Mouse (Mus musculus): ENCODE results near the gene Tcf25. TPM values are rescaled to one million over a fixed set of nuclear protein-coding genes. Genes with fewer than 3 reads are reported as not detected.
"Not testable (repeated sequence)": the region's sequence is repeated elsewhere in the genome, so short reads cannot be mapped to it uniquely, and the experiment has no call there.

Tcf25 gene
- polyA plus RNA-seq, 1 experiment from 2014 or later, result 63.6 TPM

DNA sequence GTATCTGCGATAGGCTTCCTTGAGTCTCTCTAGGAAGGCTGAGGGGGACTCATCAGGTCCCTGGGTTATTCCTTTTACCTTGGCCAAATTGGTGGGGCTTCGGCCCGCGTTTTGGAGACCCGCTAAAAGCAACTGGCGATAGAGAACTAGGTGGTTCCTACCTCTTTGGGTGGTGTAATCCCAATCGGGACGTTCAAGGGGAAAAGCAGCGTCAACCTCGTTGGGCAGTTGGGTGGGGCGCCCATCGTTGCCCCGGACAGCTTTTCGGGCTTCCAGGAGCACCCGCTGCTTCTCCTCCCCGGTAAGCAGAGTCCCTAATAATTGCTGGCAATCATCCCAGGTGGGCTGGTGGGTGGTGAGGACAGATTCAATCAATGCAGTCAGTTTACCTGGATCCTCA lies 58.8 kb downstream of the Tcf25 start:
- H3K9ac ChIP-seq, result no peak overlapping the region
- 86% methylated on average over 16 of the region's 16 CpGs for whole genome bisulfite sequencing (ENCODE audit: insufficient replicate concordance)

DNA sequence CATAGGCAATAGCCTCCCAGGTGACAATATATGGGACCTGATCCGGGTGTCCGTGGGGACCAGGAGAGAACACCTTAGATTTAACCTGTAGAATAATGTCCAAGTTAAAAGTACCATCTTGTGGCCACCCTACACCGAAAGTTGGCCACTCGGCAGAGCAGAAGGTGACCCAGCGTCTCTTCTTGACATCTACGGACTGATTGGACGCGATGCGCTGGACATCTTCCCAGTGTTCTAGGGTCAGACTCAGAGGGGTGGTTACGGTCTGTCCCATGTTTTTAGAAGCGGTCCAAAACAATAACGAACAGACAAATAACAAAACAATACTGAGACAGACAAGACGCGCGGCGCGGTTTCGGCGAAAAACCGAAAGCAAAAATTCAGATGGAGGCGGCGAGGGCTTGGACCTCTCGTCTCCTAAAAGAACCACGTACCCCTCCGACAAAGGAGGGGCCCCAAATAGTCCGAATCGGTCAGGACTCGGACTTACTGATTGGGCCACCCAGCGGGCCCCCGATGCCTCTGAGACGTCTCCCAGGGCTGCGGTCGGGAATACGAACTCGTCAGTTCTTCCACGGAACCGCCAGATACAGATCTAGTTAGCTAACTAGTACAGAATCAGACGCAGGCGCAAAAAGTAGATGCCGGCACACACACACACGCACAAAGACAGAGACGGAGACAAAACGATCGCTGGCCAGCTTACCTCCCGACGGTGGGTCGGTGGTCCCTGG lies 59.9 kb downstream of the Tcf25 start:
- H3K9ac ChIP-seq; ATAC-seq (ENCODE audit: low read depth); H3K27me3 ChIP-seq; DNase-seq; H3K4me1 ChIP-seq (replicated peaks); H3K4me3 ChIP-seq (replicated peaks); H3K27ac ChIP-seq; H3K36me3 ChIP-seq; H3K4me2 ChIP-seq: not testable (repeated sequence)
- H3K9me3 ChIP-seq (replicated peaks), result peaks cover 46% of the 10 kb centered on the region
- 92% methylated on average over 47 of the region's 47 CpGs for WGBS (ENCODE audit: insufficient replicate concordance)

More for the DNA sequence above, 58.8 kb downstream of the Tcf25 start:
- DNase-seq (no peak), ATAC-seq (ENCODE audit: low read depth) (no peak)
- Histone ChIP-seq H3K4me1 (replicated peaks) (no peaks in the 10 kb centered on the region), H3K4me2 (no peak overlapping the region), H3K27me3 (no peaks in the 10 kb centered on the region), H3K36me3 (peaks cover 8% of the 10 kb centered on the region; the same call in 1 of the 2 replicates), H3K4me3 (replicated peaks) (no peak overlapping the region), H3K27ac (no peak overlapping the region), H3K9me3 (replicated peaks) (peaks cover 56% of the 10 kb centered on the region)

DNA sequence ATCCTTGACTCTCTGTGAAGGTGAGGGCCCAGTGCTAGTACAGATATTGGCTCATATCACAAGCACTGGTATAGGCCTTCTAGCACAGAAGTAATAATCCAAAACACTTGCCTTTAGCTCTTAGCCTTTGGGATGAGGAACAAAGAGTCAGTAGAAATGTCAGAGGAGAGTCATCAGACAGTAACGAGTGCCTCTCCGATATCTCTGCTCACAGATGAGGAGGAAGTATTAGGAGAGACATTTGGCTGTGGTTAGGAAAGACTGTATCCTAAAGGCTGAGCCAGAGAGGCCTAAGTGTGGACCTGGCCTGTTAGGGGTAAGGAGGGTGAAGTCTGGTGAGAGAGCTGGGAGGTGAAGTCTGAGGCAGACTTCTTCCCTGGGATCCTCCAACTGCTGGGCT lies 68.2 kb downstream of the Tcf25 start:
- 42% methylated on average over 2 of the region's 2 CpGs for WGBS (ENCODE audit: insufficient replicate concordance)
- no peak for ATAC-seq (ENCODE audit: low read depth)

DNA sequence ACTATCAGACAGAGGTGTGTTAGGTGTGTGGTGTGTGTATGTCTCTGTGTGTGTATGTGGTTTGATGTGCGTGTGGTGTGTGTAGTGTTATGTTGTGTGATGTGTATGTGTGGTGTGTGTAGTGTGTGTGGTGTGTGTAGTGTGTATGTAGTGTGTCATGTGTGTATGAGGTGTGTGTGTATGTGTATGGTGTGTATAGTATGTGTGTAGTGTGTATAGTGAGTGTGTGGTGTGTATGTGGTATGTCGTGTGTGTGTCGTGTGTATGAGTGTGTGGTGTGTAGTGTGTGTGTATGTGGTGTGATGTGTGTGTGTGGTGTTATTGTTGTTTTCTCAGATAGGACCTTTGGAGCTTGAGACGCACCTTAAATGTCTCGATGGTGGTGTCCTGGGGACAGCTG lies 68.8 kb downstream of the Tcf25 start:
- Histone ChIP-seq H3K36me3 (no peaks in the 10 kb centered on the region), H3K9ac (0 out of 2 replicates have a peak overlapping the region, but pooled peaks have one; percentile 82), H3K4me1 (replicated peaks) (peaks cover 15% of the 10 kb centered on the region), H3K4me3 (replicated peaks) (peak overlapping the region; percentile 73), H3K27ac (no peak overlapping the region), H3K4me2 (peak overlapping the region; percentile 76), H3K9me3 (replicated peaks) (no peaks in the 10 kb centered on the region), H3K27me3 (no peaks in the 10 kb centered on the region)
- DNase-seq (no peak), ATAC-seq (ENCODE audit: low read depth) (no peak)
- 78% methylated on average over 5 of the region's 5 CpGs for WGBS (ENCODE audit: insufficient replicate concordance)

More for the DNA sequence above, 68.2 kb downstream of the Tcf25 start:
- Histone ChIP-seq H3K9me3 (replicated peaks) (no peaks in the 10 kb centered on the region), H3K36me3 (no peaks in the 10 kb centered on the region), H3K27ac (no peak overlapping the region), H3K9ac (no peak overlapping the region), H3K4me2 (no peak overlapping the region), H3K27me3 (no peaks in the 10 kb centered on the region), H3K4me3 (replicated peaks) (no peak overlapping the region), H3K4me1 (replicated peaks) (peaks cover 15% of the 10 kb centered on the region)
- no peak for DNase-seq

DNA sequence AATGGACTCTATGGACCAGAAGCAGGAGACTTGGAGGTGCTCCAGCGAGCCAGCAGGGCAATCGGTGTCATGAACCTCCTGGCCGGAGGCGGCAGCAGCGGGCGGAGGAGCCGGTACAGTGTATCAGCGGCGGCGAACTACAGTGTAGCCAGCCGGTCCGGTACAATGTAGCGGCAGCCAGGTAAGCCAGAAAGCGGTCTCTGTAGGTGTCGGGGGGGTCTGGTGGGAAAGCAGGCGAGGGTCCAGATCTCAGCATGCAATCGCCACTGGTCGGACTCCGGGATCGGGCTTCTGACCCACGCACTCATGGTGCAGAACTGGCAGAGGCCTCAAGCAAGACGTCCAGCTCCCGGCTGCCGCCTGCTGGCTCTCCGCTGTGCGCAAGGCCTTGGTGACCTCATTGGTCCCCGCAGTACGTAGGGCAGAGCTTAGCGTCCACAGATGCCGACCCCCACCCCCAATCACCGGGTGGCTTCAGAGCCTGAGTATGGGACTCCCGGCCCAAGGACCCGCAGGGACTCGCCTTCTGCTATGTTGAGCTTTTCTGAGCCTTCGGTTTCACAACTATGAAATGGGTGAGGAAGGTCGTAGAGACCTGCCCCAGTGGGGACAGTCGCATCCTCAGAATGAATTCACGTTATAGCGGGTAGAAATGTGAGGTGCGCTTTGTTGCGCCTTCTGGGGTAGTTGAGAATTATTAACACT lies 69.5 kb downstream of the Tcf25 start:
- Histone ChIP-seq H3K4me1 (replicated peaks) (peaks cover 15% of the 10 kb centered on the region), H3K36me3 (no peaks in the 10 kb centered on the region), H3K4me2 (peak overlapping the region; percentile 76), H3K4me3 (replicated peaks) (peak overlapping the region; percentile 73), H3K27me3 (no peaks in the 10 kb centered on the region), H3K9me3 (replicated peaks) (no peaks in the 10 kb centered on the region), H3K27ac (peak overlapping the region; percentile 53), H3K9ac (peak overlapping the region; percentile 82)
- WGBS (ENCODE audit: insufficient replicate concordance), result under 1% methylated on average over 41 of the region's 41 CpGs
- DNase-seq (peak; percentile 87), ATAC-seq (ENCODE audit: low read depth) (peak; percentile 91)

DNA sequence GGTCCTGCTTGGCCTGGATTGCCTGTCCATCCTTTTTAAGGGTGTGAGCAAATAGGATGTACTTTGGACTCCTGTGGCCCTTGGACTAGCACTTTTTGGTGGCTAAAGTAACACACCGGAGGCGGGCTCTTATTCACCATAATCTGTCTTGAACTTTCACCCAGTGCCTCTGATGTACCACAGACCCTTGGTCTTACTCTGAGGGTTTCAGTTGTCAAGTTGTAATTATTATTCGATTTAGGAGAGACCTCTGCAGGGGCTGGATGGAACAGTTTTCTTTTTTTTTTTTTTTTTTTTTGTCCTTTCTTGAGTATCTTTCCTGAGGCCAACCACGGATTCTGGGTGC lies 70.0 kb downstream of the Tcf25 start:
- no peaks in the 10 kb centered on the region for H3K36me3 ChIP-seq
- peak overlapping the region; percentile 53 for H3K27ac ChIP-seq
- H3K4me3 ChIP-seq (replicated peaks), result peak overlapping the region; percentile 73
- H3K4me2 ChIP-seq, result peak overlapping the region; percentile 76
- peak overlapping the region; percentile 82 for H3K9ac ChIP-seq
- no peaks in the 10 kb centered on the region for H3K27me3 ChIP-seq
- H3K9me3 ChIP-seq (replicated peaks), result no peaks in the 10 kb centered on the region
- 14% methylated on average over 4 of the region's 4 CpGs for WGBS (ENCODE audit: insufficient replicate concordance)
- DNase-seq (no peak), ATAC-seq (ENCODE audit: low read depth) (no peak; the same call in none of the 2 replicates)
- peaks cover 15% of the 10 kb centered on the region for H3K4me1 ChIP-seq (replicated peaks)

DNA sequence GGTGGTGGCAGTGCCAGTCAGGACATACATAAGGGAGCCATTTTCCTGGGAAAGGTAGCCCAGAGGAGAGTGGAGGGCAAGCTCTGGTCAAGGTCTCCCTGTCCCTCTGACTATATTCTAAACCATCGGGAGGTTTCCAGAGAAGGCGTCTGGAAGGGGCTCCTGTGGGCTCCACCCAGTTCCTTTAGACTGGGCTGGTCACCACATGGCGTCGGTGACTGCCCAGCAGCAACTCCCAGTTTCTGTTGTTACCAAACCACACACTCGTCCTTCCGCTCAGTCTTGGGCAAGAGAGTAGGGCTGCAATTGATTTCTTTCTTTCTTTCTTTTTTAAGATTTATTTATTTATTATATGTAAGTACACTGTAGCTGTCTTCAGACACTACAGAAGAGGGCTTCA lies 70.6 kb downstream of the Tcf25 start:
- peaks cover 15% of the 10 kb centered on the region for H3K4me1 ChIP-seq (replicated peaks)
- DNase-seq (no peak), ATAC-seq (ENCODE audit: low read depth) (no peak)
- H3K27ac ChIP-seq, result no peak overlapping the region
- 0 out of 2 replicates have a peak, but pooled peaks cover 2% of the 10 kb centered on the region for H3K36me3 ChIP-seq
- no peaks in the 10 kb centered on the region for H3K27me3 ChIP-seq
- peak overlapping the region; percentile 73; the same call in 1 of the 2 replicates for H3K4me3 ChIP-seq (replicated peaks)
- H3K4me2 ChIP-seq, result peak overlapping the region; percentile 76
- 49% methylated on average over 6 of the region's 6 CpGs for WGBS (ENCODE audit: insufficient replicate concordance)
- H3K9me3 ChIP-seq (replicated peaks), result no peaks in the 10 kb centered on the region
- peak overlapping the region; percentile 82; the same call in 1 of the 2 replicates for H3K9ac ChIP-seq

DNA sequence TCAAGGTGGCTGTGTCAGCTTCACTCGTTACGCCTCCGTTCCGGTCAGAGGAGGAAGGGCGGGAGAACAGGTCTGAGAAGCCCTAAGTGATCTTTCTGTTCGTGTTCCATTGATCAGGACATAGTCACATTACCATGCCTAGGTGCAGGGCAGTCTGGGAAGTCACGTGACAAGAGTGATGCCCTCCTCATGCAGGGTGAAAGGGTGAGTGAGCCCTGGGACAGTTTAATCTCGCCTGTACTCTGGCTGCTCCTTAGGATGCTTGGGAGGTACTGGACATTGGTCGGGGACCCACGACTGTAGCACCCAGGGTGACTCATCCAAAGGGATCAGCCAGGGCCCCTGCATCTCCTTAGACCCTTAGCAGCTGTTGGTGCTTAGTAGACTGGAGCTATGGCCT lies 72.4 kb downstream of the Tcf25 start:
- Histone ChIP-seq H3K9ac (no peak overlapping the region), H3K4me3 (replicated peaks) (no peak overlapping the region), H3K4me1 (replicated peaks) (peaks cover 23% of the 10 kb centered on the region), H3K4me2 (no peak overlapping the region), H3K27ac (no peak overlapping the region), H3K27me3 (no peaks in the 10 kb centered on the region), H3K36me3 (0 out of 2 replicates have a peak, but pooled peaks cover 4% of the 10 kb centered on the region), H3K9me3 (replicated peaks) (no peaks in the 10 kb centered on the region)
- DNase-seq (no peak), ATAC-seq (ENCODE audit: low read depth) (no peak)
- WGBS (ENCODE audit: insufficient replicate concordance), result 73% methylated on average over 10 of the region's 10 CpGs

DNA sequence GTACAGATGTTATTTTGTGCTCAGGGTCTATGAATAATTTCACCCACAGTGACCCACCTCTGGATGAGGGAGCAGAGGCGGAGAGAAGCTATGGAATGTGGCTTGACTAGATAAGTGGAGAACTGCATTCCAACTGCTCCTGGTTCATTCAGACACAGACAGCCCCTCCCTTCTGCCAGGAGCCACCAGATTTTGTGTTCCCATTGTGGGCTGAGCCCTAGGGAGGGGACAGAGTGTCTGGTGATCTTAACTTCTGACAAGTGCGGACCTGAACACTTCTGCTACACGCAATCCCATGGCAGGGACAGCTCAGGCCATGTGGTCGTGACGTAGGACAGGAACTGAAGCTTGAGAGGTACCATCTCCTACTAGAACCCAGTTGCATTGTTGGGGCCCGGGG lies 73.2 kb downstream of the Tcf25 start:
- whole genome bisulfite sequencing (ENCODE audit: insufficient replicate concordance), result 77% methylated on average over 6 of the region's 6 CpGs
- no peak for DNase-seq
- Histone ChIP-seq H3K4me2 (no peak overlapping the region), H3K9ac (no peak overlapping the region), H3K27me3 (no peaks in the 10 kb centered on the region), H3K27ac (no peak overlapping the region), H3K4me3 (replicated peaks) (no peak overlapping the region), H3K9me3 (replicated peaks) (no peaks in the 10 kb centered on the region), H3K36me3 (peaks cover 9% of the 10 kb centered on the region; the same call in 1 of the 2 replicates), H3K4me1 (replicated peaks) (peaks cover 31% of the 10 kb centered on the region)
- no peak for ATAC-seq (ENCODE audit: low read depth)

DNA sequence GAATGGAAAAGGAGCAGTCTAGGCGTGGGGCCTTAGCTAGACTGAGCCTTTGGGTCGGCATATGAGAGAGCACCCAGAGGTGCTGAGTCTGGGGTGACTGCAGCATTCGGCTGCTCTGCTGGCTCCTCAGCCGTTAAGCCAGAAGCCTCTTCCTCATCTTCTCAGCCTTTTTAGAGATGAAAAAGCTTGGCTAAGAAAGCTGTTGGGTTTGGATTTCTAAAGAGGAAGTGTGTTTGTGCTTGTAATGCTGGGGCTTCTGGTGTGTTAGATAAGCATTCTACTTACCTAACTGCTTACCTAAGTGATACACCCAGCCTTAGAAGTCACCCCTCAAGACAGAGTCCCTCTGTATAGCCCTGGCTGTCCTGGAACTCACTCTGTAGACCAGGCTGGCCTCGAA lies 77.2 kb downstream of the Tcf25 start:
- peaks cover 21% of the 10 kb centered on the region for H3K4me1 ChIP-seq (replicated peaks)
- H3K27me3 ChIP-seq, result no peaks in the 10 kb centered on the region
- DNase-seq, result no peak
- no peak overlapping the region for H3K9ac ChIP-seq
- H3K4me2 ChIP-seq, result no peak overlapping the region
- no peaks in the 10 kb centered on the region for H3K9me3 ChIP-seq (replicated peaks)
- 21% methylated on average over 5 of the region's 5 CpGs for WGBS (ENCODE audit: insufficient replicate concordance)
- no peak for ATAC-seq (ENCODE audit: low read depth)
- H3K27ac ChIP-seq, result peak overlapping the region; percentile 68
- peaks cover 36% of the 10 kb centered on the region for H3K36me3 ChIP-seq
- H3K4me3 ChIP-seq (replicated peaks), result no peak overlapping the region

DNA sequence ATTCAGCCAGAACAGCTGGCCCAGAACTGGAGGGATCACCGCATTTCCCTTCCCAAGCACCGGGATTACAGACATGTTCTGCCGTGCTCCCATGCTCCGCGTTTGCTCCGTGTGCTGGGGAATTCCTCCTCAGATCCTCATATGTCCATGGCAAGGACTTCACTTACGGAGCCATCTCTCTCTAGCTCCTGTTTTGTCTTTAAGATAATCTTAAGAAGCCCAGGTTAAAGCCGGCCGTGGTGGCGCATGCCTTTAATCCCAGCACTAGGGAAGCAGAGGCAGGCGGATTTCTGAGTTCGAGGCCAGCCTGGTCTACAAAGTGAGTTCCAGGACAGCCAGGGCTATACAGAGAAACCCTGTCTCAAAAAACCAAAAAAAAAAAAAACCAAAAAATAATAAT lies 78.2 kb downstream of the Tcf25 start:
- not testable (repeated sequence) for H3K27ac ChIP-seq; H3K4me2 ChIP-seq; H3K9me3 ChIP-seq (replicated peaks); H3K27me3 ChIP-seq; ATAC-seq (ENCODE audit: low read depth); H3K9ac ChIP-seq; DNase-seq; H3K4me3 ChIP-seq (replicated peaks)
- WGBS (ENCODE audit: insufficient replicate concordance), result 81% methylated on average over 12 of the region's 12 CpGs
- peaks cover 44% of the 10 kb centered on the region for H3K36me3 ChIP-seq
- H3K4me1 ChIP-seq (replicated peaks), result peaks cover 21% of the 10 kb centered on the region
